Comparison of ENCODE assay signal across 12 mouse cellular contexts in genomic region chr7:63647136-63647535, GRCm38 (mm10).
"Had no signal": no experiment of that assay in that cellular context is flagged by ENCODE, and none has a peak within 500 bp of the region (broad histone marks: within the 10 kb centered on the region; RNA-seq: fewer than 3 reads in every experiment).

No protein-coding gene starts in this region.

- DNase-seq: kidney, adult 8-10 months; kidney, postnatal 14 days; layer of hippocampus, adult 9-11 months; liver; liver, embryonic 13.5 days; lung, adult 2 months; lung, postnatal 14 days; lung, postnatal 4 days; midbrain, embryonic 14.5 days; thymus, adult 2 months; thymus, postnatal 14 days; thymus, postnatal 4 days had no signal
